Comparison of ENCODE assay signal across 7 mouse cellular contexts in the genomic region with DNA sequence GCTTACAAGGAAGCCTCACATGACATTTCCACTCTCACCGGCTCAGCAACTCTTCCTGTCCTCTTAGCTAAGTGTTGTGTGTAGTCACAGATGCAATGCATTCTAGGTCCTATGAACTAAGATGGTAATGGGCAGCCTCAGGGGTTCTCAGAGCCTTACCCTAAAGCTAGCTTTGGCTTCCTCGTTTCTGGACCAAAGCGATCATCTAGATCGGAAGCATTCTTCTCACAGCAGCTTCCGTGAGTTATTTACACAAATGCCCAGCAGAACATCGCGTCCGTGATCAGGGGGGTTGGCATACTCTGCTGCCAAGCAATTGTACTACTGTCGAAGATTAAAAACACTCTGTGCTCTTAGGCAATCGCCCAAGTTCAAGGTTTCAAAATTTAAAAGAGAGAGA. TPM values are rescaled to one million over a fixed set of nuclear protein-coding genes. Genes with fewer than 3 reads are reported as not detected.
A peak's percentile ranks its signal among the peaks of the same experiment; 100 is the strongest.
DNase-seq lines count a peak whose midpoint lies in the region; ATAC-seq and TF ChIP-seq lines count a peak whose summit lies in the region.

No protein-coding gene starts in this region.

- no peak for ATAC-seq in forebrain, embryonic 16.5 days
- ATAC-seq in hindbrain, postnatal 0 days = no peak

- H3K9ac ChIP-seq in forebrain, embryonic 16.5 days (replicated peaks; ENCODE audit: low read depth, low read length) = no peak overlapping the region
- H3K9ac ChIP-seq in hindbrain, postnatal 0 days (replicated peaks; ENCODE audit: low read length) = peak overlapping the region; percentile 51; the same call in 1 of the 2 replicates

- DNase-seq in urinary bladder, postnatal 25 days (ENCODE audit: low spot score) = peak; percentile 20
- DNase-seq in urinary bladder, postnatal 4 days (ENCODE audit: low spot score in 2 of 2) = no peak
- no peak for DNase-seq in hindbrain, postnatal 0 days (ENCODE audit: low spot score)
- DNase-seq in lung, adult 2 months = peak; percentile 40
- peak; percentile 7 for DNase-seq in retina, embryonic 14.5 days (ENCODE audit: low spot score)
- DNase-seq in cerebellum, postnatal 25 days = no peak

- H3K27ac ChIP-seq in forebrain, embryonic 16.5 days (ENCODE audit: low read length) = no peak overlapping the region
- no peak overlapping the region for H3K27ac ChIP-seq in hindbrain, postnatal 0 days

- TF ChIP-seq POLR2A in lung, adult 2 months (IDR thresholded peaks at IDR 0.05; ENCODE audit: borderline replicate concordance, extremely low read depth, low read depth, low read length) = no peak; the same call in 1 of the 2 replicates

- H3K27me3 ChIP-seq in forebrain, embryonic 16.5 days (replicated peaks; ENCODE audit: control insufficient read depth, insufficient read depth, low read length) = no peaks in the 10 kb centered on the region
- no peaks in the 10 kb centered on the region for H3K27me3 ChIP-seq in hindbrain, postnatal 0 days (ENCODE audit: insufficient read depth, low read length)

- no peak for TF ChIP-seq CTCF in hindbrain, postnatal 0 days (IDR thresholded peaks at IDR 0.05; ENCODE audit: low read depth)
- TF ChIP-seq CTCF in lung, adult 2 months (IDR thresholded peaks at IDR 0.05; ENCODE audit: insufficient read depth, low read length) = no peak

- WGBS in forebrain, embryonic 16.5 days = 25% methylated on average over 10 of the region's 10 CpGs
- WGBS in hindbrain, postnatal 0 days = 18% methylated on average over 10 of the region's 10 CpGs
- 1% methylated on average over 10 of the region's 10 CpGs for WGBS in lung, adult 2 months

- no peaks in the 10 kb centered on the region for H3K9me3 ChIP-seq in forebrain, embryonic 16.5 days (ENCODE audit: control insufficient read depth, low read length)
- H3K9me3 ChIP-seq in hindbrain, postnatal 0 days (ENCODE audit: low read length) = no peaks in the 10 kb centered on the region

- no peaks in the 10 kb centered on the region; the same call in none of the 2 replicates for H3K4me1 ChIP-seq in forebrain, embryonic 16.5 days (replicated peaks; ENCODE audit: control insufficient read depth, insufficient read depth, low read length)
- no peaks in the 10 kb centered on the region for H3K4me1 ChIP-seq in hindbrain, postnatal 0 days (ENCODE audit: insufficient read depth, low read length)
- peaks cover 2% of the 10 kb centered on the region; the same call in 1 of the 2 replicates for H3K4me1 ChIP-seq in lung, adult 2 months (ENCODE audit: control insufficient read depth, insufficient read depth, low read length)

- H3K4me2 ChIP-seq in forebrain, embryonic 16.5 days (ENCODE audit: low read length) = peak overlapping the region; percentile 69
- H3K4me2 ChIP-seq in hindbrain, postnatal 0 days (ENCODE audit: low read depth, low read length) = peak overlapping the region; percentile 79

- H3K4me3 ChIP-seq in forebrain, embryonic 16.5 days (replicated peaks; ENCODE audit: low read length) = peak overlapping the region; percentile 8; the same call in 1 of the 2 replicates
- peak overlapping the region; percentile 47 for H3K4me3 ChIP-seq in hindbrain, postnatal 0 days (ENCODE audit: low read length)
- peak overlapping the region; percentile 43 for H3K4me3 ChIP-seq in lung, adult 2 months (replicated peaks; ENCODE audit: extremely low read depth, low read depth, low read length)

- H3K36me3 ChIP-seq in forebrain, embryonic 16.5 days (ENCODE audit: control insufficient read depth, insufficient read depth) = no peaks in the 10 kb centered on the region
- no peaks in the 10 kb centered on the region for H3K36me3 ChIP-seq in hindbrain, postnatal 0 days (ENCODE audit: insufficient read depth, low read length)

RNA-seq across cellular contexts. Expression of gene Pfkfb3, which starts 19.1 kb away (rescaled TPM):
- polyA plus RNA-seq in forebrain, embryonic 16.5 days (2015; fragmentation: Nextera tagmentation; extraction: Ambion mirVana) = 41.1 and 43.8 TPM in 2 replicates
- total RNA-seq in hindbrain, postnatal 0 days (2014; rRNA removed) = 15.6 and 21.3 TPM in 2 replicates
- polyA plus RNA-seq in hindbrain, postnatal 0 days (2015; fragmentation: Nextera tagmentation; extraction: Ambion mirVana) = 18.5 and 19.6 TPM in 2 replicates
- polyA plus RNA-seq in lung, adult 2 months (2012; rRNA removed) = 40.2 and 44.4 TPM in 2 replicates

Comparison
In these comparisons a context has a peak if more than half of its experiments do, and no peak if none do; other contexts are left out.
1. DNase-seq: peak in urinary bladder, postnatal 25 days (single experiment), lung, adult 2 months (single experiment) and retina, embryonic 14.5 days (single experiment); none in urinary bladder, postnatal 4 days (0 of 2), hindbrain, postnatal 0 days (single experiment) and cerebellum, postnatal 25 days (0 of 2).
2. Peak in every context shown above with its lines, with median percentiles within 50 percentile points of each other: H3K4me3 ChIP-seq.